28 mouse cellular contexts compared by ENCODE assay signal in the genomic region with DNA sequence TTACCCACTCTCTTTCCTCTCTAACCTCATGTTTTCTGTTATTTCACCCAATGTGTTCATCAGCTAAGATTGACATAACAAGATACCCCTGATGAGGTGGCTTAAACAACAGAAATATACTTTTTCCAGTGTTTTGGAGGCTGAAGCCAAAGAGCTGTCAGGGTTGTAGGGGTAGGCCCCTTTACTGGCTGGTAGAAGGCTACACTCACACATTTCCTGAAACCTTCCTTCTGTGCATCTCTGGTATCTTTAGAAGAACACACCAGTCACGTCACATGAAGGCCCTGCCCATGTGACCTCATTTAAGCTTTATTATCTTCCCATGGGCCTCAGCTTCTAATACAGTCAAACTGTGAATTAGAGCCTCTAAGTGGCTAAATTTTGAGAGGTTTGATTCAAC. TPM values are rescaled to one million over a fixed set of nuclear protein-coding genes. Genes with fewer than 3 reads are reported as not detected.
"Had no signal": no experiment of that assay in that cellular context is flagged by ENCODE, and none has a peak within 500 bp of the region (broad histone marks: within the 10 kb centered on the region; RNA-seq: fewer than 3 reads in every experiment).

No protein-coding gene starts in this region.

- DNase-seq: kidney, adult 9 months; kidney, postnatal 25 days; layer of hippocampus, adult 9-11 months; liver; lung, adult 2 months; lung, postnatal 10 days; lung, postnatal 36 days; retina, postnatal 1 day; right cerebral cortex, postnatal 25 days; spleen, adult 18-20 months; thymus, adult 2 months; thymus, postnatal 14 days; thymus, postnatal 4 days had no signal

- H3K4me2 ChIP-seq: limb, embryonic 13.5 days; liver, embryonic 12.5 days; liver, embryonic 15.5 days; midbrain, embryonic 12.5 days; neural tube, embryonic 13.5 days; stomach, embryonic 15.5 days had no signal

- H3K4me1 ChIP-seq: liver, embryonic 12.5 days; liver, embryonic 15.5 days; midbrain, embryonic 12.5 days; neural tube, embryonic 13.5 days; stomach, embryonic 15.5 days had no signal

- H3K36me3 ChIP-seq: liver, embryonic 12.5 days; liver, embryonic 15.5 days; midbrain, embryonic 12.5 days; neural tube, embryonic 13.5 days; stomach, embryonic 15.5 days had no signal

- H3K9ac ChIP-seq: limb, embryonic 13.5 days; liver, embryonic 12.5 days; liver, embryonic 15.5 days; midbrain, embryonic 12.5 days; neural tube, embryonic 13.5 days; stomach, embryonic 15.5 days had no signal

- H3K9me3 ChIP-seq: limb, embryonic 10.5 days; limb, embryonic 13.5 days; liver, embryonic 12.5 days; liver, embryonic 15.5 days; midbrain, embryonic 12.5 days; neural tube, embryonic 13.5 days; stomach, embryonic 15.5 days had no signal

- H3K4me3 ChIP-seq: layer of hippocampus, adult 2 months; limb, embryonic 10.5 days; limb, embryonic 13.5 days; liver, embryonic 12.5 days; liver, embryonic 15.5 days; midbrain, embryonic 12.5 days; myocyte; neural tube, embryonic 13.5 days; stomach, embryonic 15.5 days had no signal

- ATAC-seq: liver, embryonic 12.5 days; midbrain, embryonic 16.5 days had no signal

- H3K27me3 ChIP-seq: limb, embryonic 13.5 days; liver, embryonic 12.5 days; liver, embryonic 15.5 days; midbrain, embryonic 12.5 days; neural tube, embryonic 13.5 days; stomach, embryonic 15.5 days had no signal

- H3K27ac ChIP-seq: kidney, postnatal 0 days; layer of hippocampus, adult 2 months; limb, embryonic 10.5 days; limb, embryonic 13.5 days; liver, embryonic 12.5 days; liver, embryonic 15.5 days; midbrain, embryonic 12.5 days; neural tube, embryonic 13.5 days; stomach, embryonic 15.5 days had no signal

RNA-seq across cellular contexts. Expression of gene Lama4, which starts 12.9 kb away (rescaled TPM):
- total RNA-seq: megakaryocyte progenitor cell, adult 5-6 weeks; megakaryocyte-erythroid progenitor cell, adult 5-6 weeks; monocyte, adult 5-6 weeks; neutrophil, adult 5-6 weeks had no signal
